Mouse (Mus musculus) embryonic facial prominence, embryonic 15.5 days (tissue): ENCODE measurements at regions not wholly inside any gene's neighbourhood (a gene's known extent, or its start where the extent isn't known, plus 50 kb on each side); places are given as distances from the start of the nearest gene placed in this dataset.
A peak's percentile ranks its signal among the peaks of the same experiment; 100 is the strongest.

Source experiments
- ATAC-seq: fragments of 200-750 bp; cut with Nextera tagmentation; 2 replicates; pipeline ENCODE4 v1.8.0; 2017; ENCODE audit warnings: low read depth, moderate TSS enrichment; ENCODE audit not compliant: insufficient number of reproducible peaks, low FRiP score, low TSS enrichment
- H3K27ac ChIP-seq: fragments of 300-500 bp; sonication (generic); replicated peaks from 2 replicates; pipeline ENCODE4 v1.5.1; 2015; ENCODE audit warnings: mild to moderate bottlenecking, inconsistent platforms
- H3K27me3 ChIP-seq: fragments of 300-500 bp; sonication (generic); 2 replicates; pipeline ENCODE4 v1.6.1; 2015; ENCODE audit warnings: inconsistent platforms
- H3K36me3 ChIP-seq: fragments of 300-500 bp; sonication (generic); 2 replicates; pipeline ENCODE4 v1.6.1; 2015; ENCODE audit warnings: mild to moderate bottlenecking, inconsistent platforms
- H3K4me1 ChIP-seq: fragments of 300-500 bp; sonication (generic); 2 replicates; pipeline ENCODE4 v1.6.1; 2015; ENCODE audit warnings: inconsistent platforms
- H3K4me2 ChIP-seq: fragments of 300-500 bp; sonication (generic); replicated peaks from 2 replicates; pipeline ENCODE4 v1.6.1; 2015; ENCODE audit warnings: mild to moderate bottlenecking, inconsistent platforms
- H3K4me3 ChIP-seq: fragments of 300-500 bp; sonication (generic); replicated peaks from 2 replicates; pipeline ENCODE4 v1.5.1; 2015; ENCODE audit warnings: mild to moderate bottlenecking, inconsistent platforms
- H3K9ac ChIP-seq: fragments of 300-500 bp; sonication (generic); 2 replicates; pipeline ENCODE4 v1.6.1; 2015; ENCODE audit warnings: inconsistent platforms
- H3K9me3 ChIP-seq: fragments of 300-500 bp; sonication (generic); replicated peaks from 2 replicates; pipeline ENCODE4 v1.6.1; 2016; ENCODE audit warnings: inconsistent platforms
- WGBS: fragments of 180-500 bp; shearing (Covaris S2); methylation state at CpG from one replicate; pipeline ENCODE4 v1.1.7; 2015; 5-methylcytosine and 5-hydroxymethylcytosine counted together

- H3K4me1 ChIP-seq, result no peaks in the 10 kb centered on the region
- H3K27ac ChIP-seq, result no peak overlapping the region
- H3K36me3 ChIP-seq, result no peaks in the 10 kb centered on the region
- no peaks in the 10 kb centered on the region for H3K27me3 ChIP-seq
- no peak overlapping the region for H3K4me3 ChIP-seq
- H3K9ac ChIP-seq, result no peak overlapping the region
- no peak overlapping the region for H3K4me2 ChIP-seq
- WGBS, result 88% methylated on average over 14 of the region's 14 CpGs
- no peak for ATAC-seq
- no peaks in the 10 kb centered on the region for H3K9me3 ChIP-seq
Observed at GRCm38 (mm10) chr1:183504103-183504841, 86.3 kb downstream of the Hhipl2 start.

GRCm38 (mm10) chr1:183507893-183508292, 89.9 kb downstream of the Hhipl2 start:
- Histone ChIP-seq H3K27ac (no peak overlapping the region), H3K9ac (no peak overlapping the region), H3K9me3 (no peaks in the 10 kb centered on the region), H3K36me3 (no peaks in the 10 kb centered on the region), H3K4me1 (0 out of 2 replicates have a peak, but pooled peaks cover 3% of the 10 kb centered on the region), H3K4me2 (no peak overlapping the region), H3K27me3 (no peaks in the 10 kb centered on the region), H3K4me3 (no peak overlapping the region)
- no peak for ATAC-seq
- 90% methylated on average over 2 of the region's 2 CpGs for WGBS

GRCm38 (mm10) chr1:183510759-183511158, 92.7 kb downstream of the Hhipl2 start:
- no peak for ATAC-seq
- peak overlapping the region; percentile 39; the same call in 1 of the 2 replicates for H3K27ac ChIP-seq
- no peak overlapping the region for H3K9ac ChIP-seq
- no peak overlapping the region for H3K4me2 ChIP-seq
- no peaks in the 10 kb centered on the region for H3K36me3 ChIP-seq
- no peaks in the 10 kb centered on the region for H3K9me3 ChIP-seq
- H3K27me3 ChIP-seq, result no peaks in the 10 kb centered on the region
- H3K4me3 ChIP-seq, result no peak overlapping the region
- 59% methylated on average over 10 of the region's 10 CpGs for WGBS
- H3K4me1 ChIP-seq, result 0 out of 2 replicates have a peak, but pooled peaks cover 3% of the 10 kb centered on the region

GRCm38 (mm10) chr1:183513876-183514275, 95.9 kb downstream of the Hhipl2 start:
- Histone ChIP-seq H3K36me3 (no peaks in the 10 kb centered on the region), H3K9ac (no peak overlapping the region), H3K27ac (no peak overlapping the region), H3K4me2 (no peak overlapping the region), H3K27me3 (no peaks in the 10 kb centered on the region), H3K4me3 (no peak overlapping the region), H3K9me3 (no peaks in the 10 kb centered on the region), H3K4me1 (0 out of 2 replicates have a peak, but pooled peaks cover 3% of the 10 kb centered on the region)
- 73% methylated on average over 3 of the region's 3 CpGs for WGBS
- ATAC-seq, result no peak

GRCm38 (mm10) chr1:183514281-183514983, 96.4 kb downstream of the Hhipl2 start:
- Histone ChIP-seq H3K4me1 (0 out of 2 replicates have a peak, but pooled peaks cover 3% of the 10 kb centered on the region), H3K4me2 (no peak overlapping the region), H3K27me3 (no peaks in the 10 kb centered on the region), H3K4me3 (no peak overlapping the region), H3K36me3 (no peaks in the 10 kb centered on the region), H3K27ac (no peak overlapping the region), H3K9ac (no peak overlapping the region), H3K9me3 (no peaks in the 10 kb centered on the region)
- no peak for ATAC-seq
- WGBS, result 76% methylated on average over 15 of the region's 15 CpGs

- ATAC-seq, result no peak
- 0 out of 2 replicates have a peak, but pooled peaks cover 3% of the 10 kb centered on the region for H3K4me1 ChIP-seq
- H3K4me3 ChIP-seq, result no peak overlapping the region
- no peaks in the 10 kb centered on the region for H3K36me3 ChIP-seq
- no peak overlapping the region for H3K9ac ChIP-seq
- no peaks in the 10 kb centered on the region for H3K27me3 ChIP-seq
- H3K4me2 ChIP-seq, result no peak overlapping the region
- no peaks in the 10 kb centered on the region for H3K9me3 ChIP-seq
- no peak overlapping the region for H3K27ac ChIP-seq
- 70% methylated on average over 2 of the region's 2 CpGs for WGBS
Observed at GRCm38 (mm10) chr1:183514984-183515287, 96.9 kb downstream of the Hhipl2 start.

- H3K36me3 ChIP-seq, result no peaks in the 10 kb centered on the region
- no peak for ATAC-seq
- H3K9ac ChIP-seq, result no peak overlapping the region
- no peak overlapping the region for H3K27ac ChIP-seq
- H3K4me2 ChIP-seq, result no peak overlapping the region
- WGBS, result 44% methylated on average over 4 of the region's 4 CpGs
- no peak overlapping the region for H3K4me3 ChIP-seq
- no peaks in the 10 kb centered on the region for H3K9me3 ChIP-seq
- 0 out of 2 replicates have a peak, but pooled peaks cover 3% of the 10 kb centered on the region for H3K4me1 ChIP-seq
- no peaks in the 10 kb centered on the region for H3K27me3 ChIP-seq
Observed at GRCm38 (mm10) chr1:183516167-183516566, 98.2 kb downstream of the Hhipl2 start.

GRCm38 (mm10) chr1:183517236-183517635, 99.2 kb downstream of the Hhipl2 start:
- H3K4me2 ChIP-seq, result no peak overlapping the region
- H3K4me3 ChIP-seq, result no peak overlapping the region
- no peaks in the 10 kb centered on the region for H3K36me3 ChIP-seq
- ATAC-seq, result no peak
- H3K27me3 ChIP-seq, result no peaks in the 10 kb centered on the region
- WGBS, result 90% methylated on average over 4 of the region's 4 CpGs
- no peaks in the 10 kb centered on the region for H3K9me3 ChIP-seq
- no peaks in the 10 kb centered on the region for H3K4me1 ChIP-seq
- no peak overlapping the region for H3K27ac ChIP-seq
- H3K9ac ChIP-seq, result no peak overlapping the region

GRCm38 (mm10) chr1:183521569-183521968, 103.6 kb downstream of the Hhipl2 start:
- no peak overlapping the region for H3K4me2 ChIP-seq
- no peaks in the 10 kb centered on the region for H3K36me3 ChIP-seq
- H3K4me3 ChIP-seq, result no peak overlapping the region
- H3K27ac ChIP-seq, result no peak overlapping the region
- no peaks in the 10 kb centered on the region for H3K9me3 ChIP-seq
- no peaks in the 10 kb centered on the region for H3K27me3 ChIP-seq
- no peak for ATAC-seq
- no peak overlapping the region for H3K9ac ChIP-seq
- 84% methylated on average over 7 of the region's 7 CpGs for WGBS
- H3K4me1 ChIP-seq, result no peaks in the 10 kb centered on the region

GRCm38 (mm10) chr1:183533386-183533785, 115.4 kb downstream of the Hhipl2 start:
- Histone ChIP-seq H3K36me3 (no peaks in the 10 kb centered on the region), H3K4me3 (no peak overlapping the region)
- WGBS, result 91% methylated on average over 11 of the region's 11 CpGs

GRCm38 (mm10) chr1:183548752-183549387, 130.9 kb downstream of the Hhipl2 start:
- Histone ChIP-seq H3K4me3 (no peak overlapping the region), H3K4me1 (peaks cover 15% of the 10 kb centered on the region), H3K4me2 (no peak overlapping the region), H3K9ac (no peak overlapping the region), H3K27me3 (no peaks in the 10 kb centered on the region), H3K36me3 (no peaks in the 10 kb centered on the region), H3K27ac (peak overlapping the region; percentile 3; the same call in 1 of the 2 replicates), H3K9me3 (no peaks in the 10 kb centered on the region)
- 36% methylated on average over 7 of the region's 7 CpGs for whole genome bisulfite sequencing
- ATAC-seq, result peak; percentile 67

More at GRCm38 (mm10) chr1:183533386-183533785, 115.4 kb downstream of the Hhipl2 start:
- ATAC-seq, result no peak
- Histone ChIP-seq H3K4me2 (no peak overlapping the region), H3K27ac (no peak overlapping the region), H3K9ac (no peak overlapping the region), H3K4me1 (no peaks in the 10 kb centered on the region), H3K9me3 (no peaks in the 10 kb centered on the region), H3K27me3 (no peaks in the 10 kb centered on the region)
